Mouse (Mus musculus): Measurements from ENCODE around the gene Nfkbie.

DNA sequence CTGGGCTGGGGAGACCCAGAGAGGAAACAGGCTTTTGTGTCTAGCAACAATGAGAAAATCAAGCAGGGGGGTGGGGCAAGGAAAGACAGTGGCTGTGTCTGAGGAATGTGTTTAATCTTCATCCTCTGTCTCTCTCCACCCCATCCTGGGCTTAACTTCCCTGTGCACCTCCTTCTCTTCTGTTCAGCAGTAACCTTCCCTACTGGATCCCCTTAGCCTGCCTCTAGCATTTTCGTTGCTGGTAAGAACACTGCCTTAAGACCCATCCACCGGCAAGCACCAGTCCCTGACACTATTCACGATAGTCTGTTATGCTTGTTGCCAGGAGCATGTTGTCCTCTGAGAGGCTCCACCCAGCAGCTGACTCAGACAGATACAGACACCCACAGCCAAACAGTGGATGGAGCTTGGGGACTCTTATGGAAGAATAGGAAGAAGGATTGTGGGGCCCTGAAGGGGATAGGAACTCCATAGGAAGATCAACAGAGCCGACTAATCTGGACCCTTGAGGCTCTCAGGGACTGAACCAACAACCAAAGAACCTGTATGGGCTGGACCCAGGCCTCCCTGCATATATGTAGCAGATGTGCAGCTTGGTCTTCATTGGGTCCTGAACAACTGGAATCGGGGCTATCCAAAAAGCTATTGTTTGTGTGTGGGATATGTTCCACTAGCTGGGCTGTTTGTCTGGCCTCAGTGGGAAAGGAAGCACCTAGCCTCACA is 54.8 kb downstream of the Nfkbie start:
- TF ChIP-seq POLR2A (IDR thresholded peaks at IDR 0.05; ENCODE audit: low read depth, low read length) (no peak), CTCF (IDR thresholded peaks at IDR 0.05; ENCODE audit: borderline replicate concordance, insufficient read depth, low read length) (no peak)

Measured in embryonic fibroblast, embryonic 13.5 days (primary cell).